Mouse (Mus musculus): ENCODE measurements around the gene Polr2m. TPM values are rescaled to one million over a fixed set of nuclear protein-coding genes. Genes with fewer than 3 reads are reported as not detected.
"Not testable (repeated sequence)": the region's sequence is repeated elsewhere in the genome, so short reads cannot be mapped to it uniquely, and the experiment has no call there.

Gene Polr2m
- polyA plus RNA-seq, 1 experiment from 2014 or later, result 96.5 TPM

GRCm38 (mm10) chr9:71483872-71484271 lies 1.9 kb downstream of the Polr2m start:
- not testable (repeated sequence) for H3K9me3 ChIP-seq (replicated peaks; ENCODE audit: control insufficient read depth, low read length); H3K4me3 ChIP-seq (ENCODE audit: low read depth, low read length); H3K4me1 ChIP-seq (ENCODE audit: control insufficient read depth, low read depth, low read length); H3K27me3 ChIP-seq (ENCODE audit: control insufficient read depth, insufficient read depth, low read depth, low read length); H3K9ac ChIP-seq (ENCODE audit: low read depth, low read length); H3K27ac ChIP-seq (ENCODE audit: low read length); ATAC-seq (ENCODE audit: low read depth)
- Histone ChIP-seq H3K36me3 (ENCODE audit: control insufficient read depth, insufficient read depth) (peaks cover 40% of the 10 kb centered on the region), H3K4me2 (ENCODE audit: low read depth, low read length) (peak overlapping the region; percentile 77; the same call in 1 of the 2 replicates)
- 79% methylated on average over 7 of the region's 7 CpGs for WGBS (ENCODE audit: insufficient replicate concordance)

GRCm38 (mm10) chr9:71480305-71480704 lies 5.4 kb downstream of the Polr2m start:
- H3K4me1 ChIP-seq (ENCODE audit: control insufficient read depth, low read depth, low read length), result peaks cover 5% of the 10 kb centered on the region
- ATAC-seq (ENCODE audit: low read depth), result peak; percentile 62

GRCm38 (mm10) chr9:71479413-71479812 lies 6.3 kb downstream of the Polr2m start:
- Histone ChIP-seq H3K4me1 (ENCODE audit: control insufficient read depth, low read depth, low read length) (peaks cover 5% of the 10 kb centered on the region), H3K4me3 (ENCODE audit: low read depth, low read length) (no peak overlapping the region), H3K9me3 (replicated peaks; ENCODE audit: control insufficient read depth, low read length) (no peaks in the 10 kb centered on the region), H3K9ac (ENCODE audit: low read depth, low read length) (no peak overlapping the region), H3K27ac (ENCODE audit: low read length) (no peak overlapping the region), H3K36me3 (ENCODE audit: control insufficient read depth, insufficient read depth) (peaks cover 73% of the 10 kb centered on the region), H3K4me2 (ENCODE audit: low read depth, low read length) (no peak overlapping the region), H3K27me3 (ENCODE audit: control insufficient read depth, insufficient read depth, low read depth, low read length) (no peaks in the 10 kb centered on the region)
- no peak for ATAC-seq (ENCODE audit: low read depth)
- WGBS (ENCODE audit: insufficient replicate concordance), result 87% methylated on average over 9 of the region's 9 CpGs

More at GRCm38 (mm10) chr9:71480305-71480704, 5.4 kb downstream of the Polr2m start:
- Histone ChIP-seq H3K36me3 (ENCODE audit: control insufficient read depth, insufficient read depth) (peaks cover 71% of the 10 kb centered on the region), H3K27me3 (ENCODE audit: control insufficient read depth, insufficient read depth, low read depth, low read length) (no peaks in the 10 kb centered on the region), H3K27ac (ENCODE audit: low read length) (no peak overlapping the region), H3K9me3 (replicated peaks; ENCODE audit: control insufficient read depth, low read length) (no peaks in the 10 kb centered on the region), H3K4me2 (ENCODE audit: low read depth, low read length) (no peak overlapping the region), H3K4me3 (ENCODE audit: low read depth, low read length) (no peak overlapping the region), H3K9ac (ENCODE audit: low read depth, low read length) (no peak overlapping the region)
- 60% methylated on average over 2 of the region's 2 CpGs for WGBS (ENCODE audit: insufficient replicate concordance)

GRCm38 (mm10) chr9:71478596-71478995 lies 7.1 kb downstream of the Polr2m start:
- no peak overlapping the region for H3K4me3 ChIP-seq (ENCODE audit: low read depth, low read length)
- H3K27ac ChIP-seq (ENCODE audit: low read length), result no peak overlapping the region
- no peaks in the 10 kb centered on the region for H3K9me3 ChIP-seq (replicated peaks; ENCODE audit: control insufficient read depth, low read length)
- WGBS (ENCODE audit: insufficient replicate concordance), result 89% methylated on average over 7 of the region's 7 CpGs
- peaks cover 73% of the 10 kb centered on the region for H3K36me3 ChIP-seq (ENCODE audit: control insufficient read depth, insufficient read depth)
- no peak overlapping the region for H3K9ac ChIP-seq (ENCODE audit: low read depth, low read length)
- peaks cover 2% of the 10 kb centered on the region for H3K4me1 ChIP-seq (ENCODE audit: control insufficient read depth, low read depth, low read length)
- no peaks in the 10 kb centered on the region for H3K27me3 ChIP-seq (ENCODE audit: control insufficient read depth, insufficient read depth, low read depth, low read length)
- no peak overlapping the region for H3K4me2 ChIP-seq (ENCODE audit: low read depth, low read length)
- ATAC-seq (ENCODE audit: low read depth), result no peak

- Histone ChIP-seq H3K9ac (ENCODE audit: low read depth, low read length) (no peak overlapping the region), H3K9me3 (replicated peaks; ENCODE audit: control insufficient read depth, low read length) (no peaks in the 10 kb centered on the region), H3K36me3 (ENCODE audit: control insufficient read depth, insufficient read depth) (peaks cover 55% of the 10 kb centered on the region), H3K4me1 (ENCODE audit: control insufficient read depth, low read depth, low read length) (peaks cover 2% of the 10 kb centered on the region), H3K27me3 (ENCODE audit: control insufficient read depth, insufficient read depth, low read depth, low read length) (no peaks in the 10 kb centered on the region), H3K4me3 (ENCODE audit: low read depth, low read length) (no peak overlapping the region), H3K4me2 (ENCODE audit: low read depth, low read length) (no peak overlapping the region), H3K27ac (ENCODE audit: low read length) (no peak overlapping the region)
- 84% methylated on average over 3 of the region's 3 CpGs for WGBS (ENCODE audit: insufficient replicate concordance)
- no peak for ATAC-seq (ENCODE audit: low read depth)
Observed at GRCm38 (mm10) chr9:71476601-71477000, 9.1 kb downstream of the Polr2m start.

- H3K4me3 ChIP-seq (ENCODE audit: low read depth, low read length), result no peak overlapping the region
- no peaks in the 10 kb centered on the region for H3K9me3 ChIP-seq (replicated peaks; ENCODE audit: control insufficient read depth, low read length)
- no peak overlapping the region for H3K27ac ChIP-seq (ENCODE audit: low read length)
- H3K9ac ChIP-seq (ENCODE audit: low read depth, low read length), result no peak overlapping the region
- H3K36me3 ChIP-seq (ENCODE audit: control insufficient read depth, insufficient read depth), result peaks cover 45% of the 10 kb centered on the region
- 82% methylated on average over 4 of the region's 4 CpGs for WGBS (ENCODE audit: insufficient replicate concordance)
- no peaks in the 10 kb centered on the region for H3K27me3 ChIP-seq (ENCODE audit: control insufficient read depth, insufficient read depth, low read depth, low read length)
- no peak overlapping the region for H3K4me2 ChIP-seq (ENCODE audit: low read depth, low read length)
- ATAC-seq (ENCODE audit: low read depth), result no peak
- H3K4me1 ChIP-seq (ENCODE audit: control insufficient read depth, low read depth, low read length), result no peaks in the 10 kb centered on the region; the same call in 1 of the 2 replicates
Observed at GRCm38 (mm10) chr9:71475536-71475935, 10.2 kb downstream of the Polr2m start.

- H3K4me3 ChIP-seq (ENCODE audit: low read depth, low read length), result no peak overlapping the region
- no peak for ATAC-seq (ENCODE audit: low read depth)
- H3K4me2 ChIP-seq (ENCODE audit: low read depth, low read length), result no peak overlapping the region
- H3K9me3 ChIP-seq (replicated peaks; ENCODE audit: control insufficient read depth, low read length), result no peaks in the 10 kb centered on the region
- no peaks in the 10 kb centered on the region for H3K4me1 ChIP-seq (ENCODE audit: control insufficient read depth, low read depth, low read length)
- H3K27me3 ChIP-seq (ENCODE audit: control insufficient read depth, insufficient read depth, low read depth, low read length), result no peaks in the 10 kb centered on the region
- no peaks in the 10 kb centered on the region for H3K36me3 ChIP-seq (ENCODE audit: control insufficient read depth, insufficient read depth)
- WGBS (ENCODE audit: insufficient replicate concordance), result 60% methylated on average over 4 of the region's 4 CpGs
- H3K27ac ChIP-seq (ENCODE audit: low read length), result no peak overlapping the region
- H3K9ac ChIP-seq (ENCODE audit: low read depth, low read length), result no peak overlapping the region
Observed at GRCm38 (mm10) chr9:71467434-71467833, 18.3 kb downstream of the Polr2m start.

GRCm38 (mm10) chr9:71466111-71466510 lies 19.6 kb downstream of the Polr2m start:
- WGBS (ENCODE audit: insufficient replicate concordance), result 58% methylated on average over 3 of the region's 3 CpGs
- Histone ChIP-seq H3K27me3 (ENCODE audit: control insufficient read depth, insufficient read depth, low read depth, low read length) (no peaks in the 10 kb centered on the region), H3K36me3 (ENCODE audit: control insufficient read depth, insufficient read depth) (no peaks in the 10 kb centered on the region), H3K4me1 (ENCODE audit: control insufficient read depth, low read depth, low read length) (no peaks in the 10 kb centered on the region), H3K27ac (ENCODE audit: low read length) (no peak overlapping the region), H3K9me3 (replicated peaks; ENCODE audit: control insufficient read depth, low read length) (no peaks in the 10 kb centered on the region), H3K4me2 (ENCODE audit: low read depth, low read length) (no peak overlapping the region), H3K4me3 (ENCODE audit: low read depth, low read length) (no peak overlapping the region), H3K9ac (ENCODE audit: low read depth, low read length) (no peak overlapping the region)
- ATAC-seq (ENCODE audit: low read depth), result no peak

GRCm38 (mm10) chr9:71463072-71463667 lies 22.6 kb downstream of the Polr2m start:
- no peaks in the 10 kb centered on the region for H3K27me3 ChIP-seq (ENCODE audit: control insufficient read depth, insufficient read depth, low read depth, low read length)
- H3K4me1 ChIP-seq (ENCODE audit: control insufficient read depth, low read depth, low read length), result no peaks in the 10 kb centered on the region
- H3K9me3 ChIP-seq (replicated peaks; ENCODE audit: control insufficient read depth, low read length), result no peaks in the 10 kb centered on the region
- no peak for ATAC-seq (ENCODE audit: low read depth)
- H3K4me3 ChIP-seq (ENCODE audit: low read depth, low read length), result no peak overlapping the region
- no peak overlapping the region for H3K27ac ChIP-seq (ENCODE audit: low read length)
- no peaks in the 10 kb centered on the region for H3K36me3 ChIP-seq (ENCODE audit: control insufficient read depth, insufficient read depth)
- H3K9ac ChIP-seq (ENCODE audit: low read depth, low read length), result no peak overlapping the region
- 60% methylated on average over 13 of the region's 13 CpGs for WGBS (ENCODE audit: insufficient replicate concordance)
- H3K4me2 ChIP-seq (ENCODE audit: low read depth, low read length), result no peak overlapping the region

Data from liver, embryonic 16.5 days (tissue).